ENCODE assay signal across 15 mouse cellular contexts in genomic region chr2:44845424-44845823, GRCm38 (mm10).
"Had no signal": no experiment of that assay in that cellular context is flagged by ENCODE, and none has a peak within 500 bp of the region (broad histone marks: within the 10 kb centered on the region; RNA-seq: fewer than 3 reads in every experiment).

No protein-coding gene starts in this region.

- ATAC-seq: midbrain, embryonic 13.5 days; midbrain, embryonic 15.5 days had no signal

- H3K4me1 ChIP-seq: midbrain, embryonic 10.5 days; midbrain, embryonic 13.5 days; midbrain, embryonic 15.5 days; neural tube, embryonic 12.5 days had no signal

- H3K27me3 ChIP-seq: midbrain, embryonic 13.5 days; midbrain, embryonic 15.5 days; neural tube, embryonic 12.5 days had no signal

- H3K36me3 ChIP-seq: midbrain, embryonic 10.5 days; midbrain, embryonic 13.5 days; midbrain, embryonic 15.5 days; neural tube, embryonic 12.5 days had no signal

- DNase-seq: lung, adult 18-20 months; lung, embryonic 14.5 days; lung, postnatal 10 days; lung, postnatal 4 days; right cerebral cortex, postnatal 25 days; right cerebral cortex, postnatal 4 days; spleen, adult 18-20 months; thymus, adult 2 months; thymus, postnatal 25 days; thymus, postnatal 4 days had no signal

- H3K27ac ChIP-seq: liver, embryonic 14.5 days; midbrain, embryonic 10.5 days; midbrain, embryonic 13.5 days; midbrain, embryonic 15.5 days; neural tube, embryonic 12.5 days had no signal

- H3K9me3 ChIP-seq: midbrain, embryonic 10.5 days; midbrain, embryonic 13.5 days; midbrain, embryonic 15.5 days; neural tube, embryonic 12.5 days had no signal

- H3K9ac ChIP-seq: liver, embryonic 14.5 days; lung, embryonic 14.5 days; midbrain, embryonic 13.5 days; midbrain, embryonic 15.5 days; neural tube, embryonic 12.5 days had no signal

- H3K4me3 ChIP-seq: midbrain, embryonic 10.5 days; midbrain, embryonic 13.5 days; midbrain, embryonic 15.5 days; neural tube, embryonic 12.5 days had no signal

- H3K4me2 ChIP-seq: lung, embryonic 14.5 days; midbrain, embryonic 13.5 days; midbrain, embryonic 15.5 days; neural tube, embryonic 12.5 days had no signal
